Mouse (Mus musculus) ES-E14 (cell line): ENCODE measurements at regions not wholly inside any gene's neighbourhood (a gene's known extent, or its start where the extent isn't known, plus 50 kb on each side); places are given as distances from the start of the nearest gene placed in this dataset.

Experiments
- HCFC1 ChIP-seq: IDR thresholded peaks from 2 replicates; pipeline ENCODE4 v1.6.1; 2012; ENCODE audit warnings: low read length, inconsistent platforms, borderline replicate concordance; ENCODE audit not compliant: insufficient read depth
- MAFK ChIP-seq: IDR thresholded peaks from 2 replicates; pipeline ENCODE4 v1.6.1; 2014; ENCODE audit warnings: mild to moderate bottlenecking, low read depth, low read length, inconsistent platforms; ENCODE audit not compliant: insufficient read depth
- ZC3H11A ChIP-seq: IDR thresholded peaks from 2 replicates; pipeline ENCODE4 v1.6.1; 2012; ENCODE audit warnings: low read depth, mild to moderate bottlenecking, inconsistent platforms, low read length, borderline replicate concordance
- ZNF384 ChIP-seq: IDR thresholded peaks from 2 replicates; pipeline ENCODE4 v1.6.1; 2012; ENCODE audit warnings: low read depth, low read length, inconsistent platforms

GRCm38 (mm10) chr19:21189216-21189615 is 82.9 kb upstream of the Zfand5 start:
- TF ChIP-seq ZNF384 (no peak), HCFC1 (no peak), ZC3H11A (no peak), MAFK (no peak)
